Mouse (Mus musculus) midbrain, embryonic 10.5 days (tissue): ENCODE measurements around the gene Stk38. TPM values are rescaled to one million over a fixed set of nuclear protein-coding genes. Genes with fewer than 3 reads are reported as not detected.

Experiments used
- DNase-seq: peaks from one replicate; pipeline ENCODE4 v3.0.0-alpha.2; 2017; ENCODE audit warnings: low spot score
- H3K27ac ChIP-seq: fragments of 300-500 bp; sonication (generic); replicated peaks from 2 replicates; pipeline ENCODE4 v1.5.1; 2016; ENCODE audit warnings: mild to moderate bottlenecking
- H3K27me3 ChIP-seq: fragments of 300-500 bp; sonication (generic); 2 replicates; pipeline ENCODE4 v1.6.1; 2016; ENCODE audit warnings: low read depth, mild to moderate bottlenecking; ENCODE audit not compliant: poor library complexity, severe bottlenecking
- H3K36me3 ChIP-seq: fragments of 300-500 bp; sonication (generic); 2 replicates; pipeline ENCODE4 v1.6.1; 2016; ENCODE audit warnings: mild to moderate bottlenecking, moderate library complexity
- H3K4me1 ChIP-seq: fragments of 300-500 bp; sonication (generic); 2 replicates; pipeline ENCODE4 v1.6.1; 2016
- H3K4me3 ChIP-seq: fragments of 300-500 bp; sonication (generic); 2 replicates; pipeline ENCODE4 v1.5.1; 2016; ENCODE audit warnings: mild to moderate bottlenecking, moderate library complexity
- H3K9me3 ChIP-seq: fragments of 300-500 bp; sonication (generic); replicated peaks from 2 replicates; pipeline ENCODE4 v1.6.1; 2016; ENCODE audit warnings: mild to moderate bottlenecking
- WGBS: fragments of 180-500 bp; shearing (Covaris S2); methylation state at CpG from one replicate; pipeline ENCODE4 v1.1.7; 2016; 5-methylcytosine and 5-hydroxymethylcytosine counted together
- polyA plus RNA-seq: library from polyadenylated mRNA; unstranded; fragments of >200 nt; fragmentation: Nextera tagmentation; extraction: Ambion mirVana; gene quantifications from 2 replicates; pipeline ENCODE4 v1.2.1, GENCODE M21; 2016

Gene Stk38
- polyA plus RNA-seq, 1 experiment from 2014 or later: 115 TPM

- no peak overlapping the region for H3K27ac ChIP-seq
- no peaks in the 10 kb centered on the region for H3K27me3 ChIP-seq
- peaks cover 7% of the 10 kb centered on the region; the same call in 1 of the 2 replicates for H3K9me3 ChIP-seq
- H3K4me1 ChIP-seq: no peaks in the 10 kb centered on the region
- DNase-seq: no peak
- H3K4me3 ChIP-seq: no peak overlapping the region
- WGBS: 81% methylated on average over 10 of the region's 10 CpGs
- H3K36me3 ChIP-seq: no peaks in the 10 kb centered on the region
Measured at GRCm38 (mm10) chr17:28936622-28937345, 71.0 kb downstream of the Stk38 start.

- H3K36me3 ChIP-seq: no peaks in the 10 kb centered on the region
- WGBS: 89% methylated on average over 7 of the region's 7 CpGs
- peaks cover 7% of the 10 kb centered on the region; the same call in 1 of the 2 replicates for H3K9me3 ChIP-seq
- DNase-seq: no peak
- no peak overlapping the region for H3K4me3 ChIP-seq
- no peaks in the 10 kb centered on the region for H3K4me1 ChIP-seq
- no peaks in the 10 kb centered on the region for H3K27me3 ChIP-seq
- no peak overlapping the region for H3K27ac ChIP-seq
Measured at GRCm38 (mm10) chr17:28936133-28936532, 71.7 kb downstream of the Stk38 start.

GRCm38 (mm10) chr17:28934120-28934916, 73.5 kb downstream of the Stk38 start:
- WGBS: 81% methylated on average over 19 of the region's 19 CpGs
- Histone ChIP-seq H3K27me3 (no peaks in the 10 kb centered on the region), H3K36me3 (no peaks in the 10 kb centered on the region), H3K4me1 (peaks cover 9% of the 10 kb centered on the region), H3K4me3 (no peak overlapping the region), H3K27ac (no peak overlapping the region), H3K9me3 (peaks cover 7% of the 10 kb centered on the region; the same call in 1 of the 2 replicates)
- no peak for DNase-seq

- no peaks in the 10 kb centered on the region for H3K27me3 ChIP-seq
- H3K4me3 ChIP-seq: no peak overlapping the region
- H3K9me3 ChIP-seq: peaks cover 7% of the 10 kb centered on the region; the same call in 1 of the 2 replicates
- WGBS: 84% methylated on average over 4 of the region's 4 CpGs
- H3K36me3 ChIP-seq: no peaks in the 10 kb centered on the region
- H3K27ac ChIP-seq: no peak overlapping the region
- DNase-seq: no peak
- H3K4me1 ChIP-seq: peaks cover 9% of the 10 kb centered on the region
Measured at GRCm38 (mm10) chr17:28932274-28932673, 75.5 kb downstream of the Stk38 start.

GRCm38 (mm10) chr17:28931436-28932211, 76.2 kb downstream of the Stk38 start:
- no peak for DNase-seq
- H3K27me3 ChIP-seq: no peaks in the 10 kb centered on the region

GRCm38 (mm10) chr17:28930392-28931074, 77.3 kb downstream of the Stk38 start:
- H3K36me3 ChIP-seq: no peaks in the 10 kb centered on the region
- peak overlapping the region; percentile 5; the same call in 1 of the 2 replicates for H3K4me3 ChIP-seq
- peak; percentile 46 for DNase-seq
- H3K27ac ChIP-seq: peak overlapping the region; percentile 83
- no peaks in the 10 kb centered on the region for H3K9me3 ChIP-seq
- peaks cover 21% of the 10 kb centered on the region for H3K4me1 ChIP-seq
- WGBS: 36% methylated on average over 14 of the region's 14 CpGs
- no peaks in the 10 kb centered on the region for H3K27me3 ChIP-seq

More at GRCm38 (mm10) chr17:28931436-28932211, 76.2 kb downstream of the Stk38 start:
- Histone ChIP-seq H3K9me3 (peaks cover 2% of the 10 kb centered on the region; the same call in 1 of the 2 replicates), H3K27ac (peak overlapping the region; percentile 42; the same call in 1 of the 2 replicates), H3K36me3 (no peaks in the 10 kb centered on the region), H3K4me1 (peaks cover 10% of the 10 kb centered on the region), H3K4me3 (no peak overlapping the region)
- 91% methylated on average over 18 of the region's 18 CpGs for WGBS

GRCm38 (mm10) chr17:28929369-28929768, 78.4 kb downstream of the Stk38 start:
- no peaks in the 10 kb centered on the region for H3K36me3 ChIP-seq
- no peak overlapping the region for H3K27ac ChIP-seq
- H3K4me3 ChIP-seq: no peak overlapping the region

GRCm38 (mm10) chr17:28928004-28928403, 79.8 kb downstream of the Stk38 start:
- no peak for DNase-seq
- H3K4me1 ChIP-seq: peaks cover 28% of the 10 kb centered on the region
- no peaks in the 10 kb centered on the region for H3K9me3 ChIP-seq
- 95% methylated on average over 9 of the region's 9 CpGs for WGBS
- no peaks in the 10 kb centered on the region for H3K27me3 ChIP-seq
- H3K4me3 ChIP-seq: no peak overlapping the region
- no peak overlapping the region for H3K27ac ChIP-seq
- no peaks in the 10 kb centered on the region for H3K36me3 ChIP-seq

More at GRCm38 (mm10) chr17:28929369-28929768, 78.4 kb downstream of the Stk38 start:
- H3K27me3 ChIP-seq: no peaks in the 10 kb centered on the region
- DNase-seq: no peak
- H3K9me3 ChIP-seq: no peaks in the 10 kb centered on the region
- 89% methylated on average over 4 of the region's 4 CpGs for WGBS
- peaks cover 21% of the 10 kb centered on the region for H3K4me1 ChIP-seq

GRCm38 (mm10) chr17:28926866-28927635, 80.7 kb downstream of the Stk38 start:
- H3K9me3 ChIP-seq: no peaks in the 10 kb centered on the region
- H3K27me3 ChIP-seq: no peaks in the 10 kb centered on the region
- WGBS: 53% methylated on average over 15 of the region's 15 CpGs
- no peaks in the 10 kb centered on the region for H3K36me3 ChIP-seq
- no peak overlapping the region for H3K4me3 ChIP-seq
- peak; percentile 51 for DNase-seq
- H3K4me1 ChIP-seq: peaks cover 28% of the 10 kb centered on the region
- H3K27ac ChIP-seq: peak overlapping the region; percentile 25; the same call in 1 of the 2 replicates

GRCm38 (mm10) chr17:28926380-28926779, 81.4 kb downstream of the Stk38 start:
- H3K27ac ChIP-seq: peak overlapping the region; percentile 69; the same call in 1 of the 2 replicates
- H3K27me3 ChIP-seq: no peaks in the 10 kb centered on the region
- peak; percentile 86 for DNase-seq
- no peaks in the 10 kb centered on the region for H3K9me3 ChIP-seq
- no peak overlapping the region for H3K4me3 ChIP-seq
- WGBS: 17% methylated on average over 13 of the region's 13 CpGs
- no peaks in the 10 kb centered on the region for H3K36me3 ChIP-seq
- H3K4me1 ChIP-seq: peaks cover 28% of the 10 kb centered on the region

- Histone ChIP-seq H3K27ac (no peak overlapping the region), H3K9me3 (no peaks in the 10 kb centered on the region), H3K36me3 (no peaks in the 10 kb centered on the region), H3K4me3 (no peak overlapping the region), H3K4me1 (peaks cover 19% of the 10 kb centered on the region), H3K27me3 (no peaks in the 10 kb centered on the region)
- 90% methylated on average over 8 of the region's 8 CpGs for WGBS
- no peak for DNase-seq
Measured at GRCm38 (mm10) chr17:28924957-28925595, 82.7 kb downstream of the Stk38 start.
